Mouse (Mus musculus): ENCODE measurements around the gene Tmem190. TPM values are rescaled to one million over a fixed set of nuclear protein-coding genes. Genes with fewer than 3 reads are reported as not detected.
A peak's percentile ranks its signal among the peaks of the same experiment; 100 is the strongest.

Tmem190 gene
- 0.34 TPM in 1 of 2 replicates, not detected in the other for polyA plus RNA-seq (2016; fragmentation: Nextera tagmentation; extraction: Ambion mirVana)

GRCm38 (mm10) chr7:4782759-4783158, at the start of gene Tmem190, which contains the start of gene Il11:
TSS of gene Tmem190 (plus strand) at chr7:4782937.
TSS of gene Il11 (minus strand) at chr7:4782859.
- Histone ChIP-seq H3K36me3 (replicated peaks) (no peaks in the 10 kb centered on the region), H3K4me3 (no peak within 1 kb of the TSS), H3K9me3 (no peaks in the 10 kb centered on the region), H3K27me3 (ENCODE audit: poor library complexity, severe bottlenecking) (peaks cover 75% of the 10 kb centered on the region), H3K27ac (0 out of 2 replicates have a peak within 1 kb of the TSS, but pooled peaks have one; percentile 44), H3K4me1 (peaks cover 25% of the 10 kb centered on the region)
- 70% methylated on average over 2 of the region's 2 CpGs for WGBS
- no peak for DNase-seq (ENCODE audit: extremely low spot score, low spot score)

GRCm38 (mm10) chr7:4732968-4733392, 49.8 kb upstream of the Tmem190 start:
- Histone ChIP-seq H3K36me3 (replicated peaks) (no peaks in the 10 kb centered on the region), H3K27me3 (ENCODE audit: poor library complexity, severe bottlenecking) (0 out of 2 replicates have a peak, but pooled peaks cover 6% of the 10 kb centered on the region), H3K4me3 (no peak overlapping the region), H3K4me1 (no peaks in the 10 kb centered on the region), H3K27ac (no peak overlapping the region), H3K9me3 (no peaks in the 10 kb centered on the region)
- WGBS: 71% methylated on average over 6 of the region's 6 CpGs
- no peak for DNase-seq (ENCODE audit: extremely low spot score, low spot score)

- no peaks in the 10 kb centered on the region for H3K9me3 ChIP-seq
- no peak for DNase-seq (ENCODE audit: extremely low spot score, low spot score)
- H3K27me3 ChIP-seq (ENCODE audit: poor library complexity, severe bottlenecking): no peaks in the 10 kb centered on the region
- WGBS: 44% methylated on average over 10 of the region's 10 CpGs
- peaks cover 22% of the 10 kb centered on the region for H3K36me3 ChIP-seq (replicated peaks)
- peaks cover 45% of the 10 kb centered on the region for H3K4me1 ChIP-seq
- H3K4me3 ChIP-seq: peak overlapping the region; percentile 83
- H3K27ac ChIP-seq: peak overlapping the region; percentile 96
Measured at GRCm38 (mm10) chr7:4739041-4739543, 43.6 kb upstream of the Tmem190 start.

DNA sequence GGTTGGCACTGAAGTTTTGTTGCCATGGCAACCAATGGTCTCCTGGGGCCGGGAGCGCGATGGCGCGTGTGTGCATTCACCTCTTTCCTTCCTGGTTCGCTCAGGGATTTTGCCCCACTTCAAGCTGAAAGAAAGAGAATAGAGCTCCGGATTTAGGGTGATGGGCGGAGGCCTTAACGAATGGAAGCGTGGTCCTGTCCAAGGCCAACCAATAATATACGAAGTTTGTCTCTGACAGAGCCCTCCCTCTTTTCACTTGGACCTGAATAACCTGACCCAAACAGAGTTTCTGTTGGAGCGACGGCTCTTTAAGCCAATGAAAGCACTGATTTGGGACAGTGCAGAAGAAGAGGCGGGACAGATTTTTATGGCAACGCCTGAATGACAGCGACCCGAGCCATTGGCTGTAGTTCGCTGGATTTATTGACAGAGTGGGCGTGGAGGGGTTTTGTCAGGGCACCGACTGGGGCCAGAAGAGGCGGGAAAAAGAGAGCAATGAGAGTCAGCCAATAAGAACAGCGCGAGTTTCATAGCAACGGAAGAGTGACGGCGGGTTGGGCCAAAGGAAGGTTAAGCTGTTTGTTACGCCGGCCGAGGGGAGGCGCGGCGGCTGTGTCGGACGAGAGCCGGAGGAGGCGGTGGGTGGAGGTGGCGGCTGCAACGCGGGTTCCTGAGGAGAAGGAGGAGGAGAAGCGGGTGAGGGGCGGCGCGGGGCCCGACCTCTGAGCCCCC, 43.0 kb upstream of the Tmem190 start, which contains the start of gene Kmt5c:
Kmt5c (plus strand) TSS at position 572 of the 732 bp plus-strand sequence.
- Histone ChIP-seq H3K9me3 (no peaks in the 10 kb centered on the region), H3K27me3 (ENCODE audit: poor library complexity, severe bottlenecking) (no peaks in the 10 kb centered on the region), H3K4me1 (peaks cover 45% of the 10 kb centered on the region), H3K36me3 (replicated peaks) (peaks cover 28% of the 10 kb centered on the region), H3K27ac (peak within 1 kb of the TSS; percentile 96), H3K4me3 (peak within 1 kb of the TSS; percentile 83)
- peak; percentile 97 for DNase-seq (ENCODE audit: extremely low spot score, low spot score)
- under 1% methylated on average over 43 of the region's 44 CpGs for WGBS

GRCm38 (mm10) chr7:4740309-4740727, 42.4 kb upstream of the Tmem190 start:
- DNase-seq (ENCODE audit: extremely low spot score, low spot score): no peak
- Histone ChIP-seq H3K27ac (peak overlapping the region; percentile 96), H3K4me3 (peak overlapping the region; percentile 83), H3K9me3 (no peaks in the 10 kb centered on the region), H3K36me3 (replicated peaks) (peaks cover 33% of the 10 kb centered on the region), H3K4me1 (peaks cover 45% of the 10 kb centered on the region), H3K27me3 (ENCODE audit: poor library complexity, severe bottlenecking) (no peaks in the 10 kb centered on the region)
- 0% methylated on average over 14 of the region's 14 CpGs for WGBS

DNA sequence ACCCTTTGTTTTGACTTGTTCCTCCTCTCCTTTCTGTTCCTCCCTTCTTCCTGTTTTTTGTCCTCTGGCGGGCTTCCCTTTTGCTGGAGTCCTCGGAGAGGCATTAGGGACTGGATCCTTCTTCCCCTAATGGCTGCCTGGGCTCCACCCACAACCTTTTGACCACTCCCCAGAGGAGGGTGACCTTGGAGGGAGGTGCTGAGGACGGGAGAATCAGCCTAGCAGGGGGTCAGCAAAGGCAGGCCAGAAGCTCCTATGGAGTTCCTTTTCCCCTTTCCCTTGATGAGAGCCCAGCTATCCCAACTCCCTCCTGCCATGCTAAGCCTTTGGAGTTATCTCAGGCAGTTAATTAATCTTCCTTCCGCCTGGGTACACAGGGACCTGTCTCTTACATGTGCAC, 41.6 kb upstream of the Tmem190 start:
- H3K27me3 ChIP-seq (ENCODE audit: poor library complexity, severe bottlenecking): no peaks in the 10 kb centered on the region
- no peaks in the 10 kb centered on the region for H3K9me3 ChIP-seq
- peak overlapping the region; percentile 83 for H3K4me3 ChIP-seq
- peaks cover 41% of the 10 kb centered on the region for H3K36me3 ChIP-seq (replicated peaks)
- 3% methylated on average over 4 of the region's 4 CpGs for whole genome bisulfite sequencing
- DNase-seq (ENCODE audit: extremely low spot score, low spot score): peak; percentile 50
- peaks cover 50% of the 10 kb centered on the region for H3K4me1 ChIP-seq
- H3K27ac ChIP-seq: peak overlapping the region; percentile 96

- H3K36me3 ChIP-seq (replicated peaks): peaks cover 49% of the 10 kb centered on the region
- H3K27me3 ChIP-seq (ENCODE audit: poor library complexity, severe bottlenecking): no peaks in the 10 kb centered on the region
- WGBS: 77% methylated on average over 21 of the region's 21 CpGs
- H3K4me3 ChIP-seq: peak overlapping the region; percentile 83
- peak overlapping the region; percentile 96 for H3K27ac ChIP-seq
- DNase-seq (ENCODE audit: extremely low spot score, low spot score): no peak
- peaks cover 58% of the 10 kb centered on the region for H3K4me1 ChIP-seq
- H3K9me3 ChIP-seq: no peaks in the 10 kb centered on the region
Measured at GRCm38 (mm10) chr7:4741672-4742481, 40.9 kb upstream of the Tmem190 start.

GRCm38 (mm10) chr7:4742482-4742819, 40.3 kb upstream of the Tmem190 start:
- Histone ChIP-seq H3K27me3 (ENCODE audit: poor library complexity, severe bottlenecking) (no peaks in the 10 kb centered on the region), H3K27ac (peak overlapping the region; percentile 96), H3K9me3 (no peaks in the 10 kb centered on the region), H3K4me3 (peak overlapping the region; percentile 83; the same call in 1 of the 2 replicates), H3K4me1 (peaks cover 61% of the 10 kb centered on the region), H3K36me3 (replicated peaks) (peaks cover 52% of the 10 kb centered on the region)
- no peak for DNase-seq (ENCODE audit: extremely low spot score, low spot score)
- WGBS: 94% methylated on average over 6 of the region's 6 CpGs

- Histone ChIP-seq H3K4me3 (no peak overlapping the region), H3K4me1 (peaks cover 60% of the 10 kb centered on the region), H3K9me3 (no peaks in the 10 kb centered on the region), H3K27ac (peak overlapping the region; percentile 35; the same call in 1 of the 2 replicates), H3K36me3 (replicated peaks) (peaks cover 52% of the 10 kb centered on the region), H3K27me3 (ENCODE audit: poor library complexity, severe bottlenecking) (no peaks in the 10 kb centered on the region)
- DNase-seq (ENCODE audit: extremely low spot score, low spot score): no peak
- 68% methylated on average over 2 of the region's 2 CpGs for WGBS
Measured at GRCm38 (mm10) chr7:4743354-4743753, 39.4 kb upstream of the Tmem190 start.

DNA sequence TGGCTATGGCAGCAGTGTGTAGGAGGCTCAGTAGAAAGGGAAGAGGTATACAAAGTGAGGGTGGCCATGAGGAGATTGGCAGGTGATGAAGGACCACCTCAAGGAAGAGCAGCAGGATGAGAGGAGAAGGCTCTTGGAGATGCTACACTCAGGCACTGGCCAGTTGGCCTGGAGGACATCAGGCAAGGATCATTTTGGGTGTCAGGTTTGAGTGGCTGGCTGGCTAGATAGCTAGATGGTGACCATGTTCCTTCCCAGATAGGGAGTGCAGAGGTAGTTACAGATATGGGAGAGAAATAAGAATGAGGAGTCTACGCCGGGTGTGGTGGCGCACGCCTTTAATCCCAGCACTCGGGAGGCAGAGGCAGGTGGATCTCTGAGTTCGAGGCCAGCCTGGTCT, 37.9 kb upstream of the Tmem190 start:
- Histone ChIP-seq H3K27me3 (ENCODE audit: poor library complexity, severe bottlenecking) (no peaks in the 10 kb centered on the region), H3K36me3 (replicated peaks) (peaks cover 55% of the 10 kb centered on the region), H3K9me3 (no peaks in the 10 kb centered on the region), H3K4me1 (peaks cover 49% of the 10 kb centered on the region), H3K4me3 (no peak overlapping the region), H3K27ac (no peak overlapping the region)
- no peak for DNase-seq (ENCODE audit: extremely low spot score, low spot score)
- whole genome bisulfite sequencing: 95% methylated on average over 6 of the region's 6 CpGs

DNA sequence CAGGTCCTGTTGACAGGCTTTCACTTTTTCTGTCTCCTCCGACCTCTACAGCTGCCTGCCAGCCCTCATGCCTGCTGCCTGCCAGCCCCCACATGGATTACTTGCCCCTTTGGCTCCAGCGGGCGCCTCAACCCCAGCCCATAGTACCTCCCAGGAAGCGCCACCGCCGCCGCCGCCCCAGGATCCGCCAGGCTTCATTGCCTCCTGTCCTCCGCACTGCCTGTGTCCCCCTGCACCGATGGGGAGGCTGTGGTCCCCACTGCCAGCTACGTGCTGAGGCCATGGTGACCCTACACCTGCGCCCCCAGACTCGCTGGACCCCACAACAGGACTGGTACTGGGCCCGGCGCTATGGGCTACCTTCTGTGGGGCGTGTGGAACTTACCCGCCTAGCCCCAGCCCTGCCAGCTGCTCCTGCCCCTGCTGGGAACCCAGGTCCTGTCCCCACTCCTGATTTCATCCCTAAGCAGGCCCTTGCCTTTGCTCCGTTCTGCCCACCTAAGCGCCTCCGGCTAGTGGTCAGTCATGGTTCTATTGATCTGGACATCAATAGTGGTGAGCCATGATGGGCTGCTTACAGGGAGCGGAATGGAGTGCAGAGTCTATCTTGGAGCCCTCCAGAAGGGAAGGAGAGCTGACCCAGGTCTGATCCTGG, 36.3 kb upstream of the Tmem190 start:
- H3K4me1 ChIP-seq: peaks cover 41% of the 10 kb centered on the region
- peaks cover 55% of the 10 kb centered on the region for H3K36me3 ChIP-seq (replicated peaks)
- no peaks in the 10 kb centered on the region for H3K9me3 ChIP-seq
- H3K4me3 ChIP-seq: no peak overlapping the region
- DNase-seq (ENCODE audit: extremely low spot score, low spot score): no peak
- no peaks in the 10 kb centered on the region for H3K27me3 ChIP-seq (ENCODE audit: poor library complexity, severe bottlenecking)
- 90% methylated on average over 22 of the region's 22 CpGs for WGBS
- H3K27ac ChIP-seq: no peak overlapping the region; the same call in 1 of the 2 replicates

GRCm38 (mm10) chr7:4747156-4747899, 35.4 kb upstream of the Tmem190 start:
- H3K27ac ChIP-seq: 0 out of 2 replicates have a peak overlapping the region, but pooled peaks have one; percentile 40
- peaks cover 41% of the 10 kb centered on the region for H3K4me1 ChIP-seq
- H3K9me3 ChIP-seq: no peaks in the 10 kb centered on the region
- H3K36me3 ChIP-seq (replicated peaks): peaks cover 50% of the 10 kb centered on the region
- no peak for DNase-seq (ENCODE audit: extremely low spot score, low spot score)
- H3K4me3 ChIP-seq: no peak overlapping the region
- WGBS: 77% methylated on average over 9 of the region's 9 CpGs
- H3K27me3 ChIP-seq (ENCODE audit: poor library complexity, severe bottlenecking): no peaks in the 10 kb centered on the region

Data from forebrain, embryonic 10.5 days (tissue).